Mouse (Mus musculus): ENCODE measurements around the gene Ezh1.

Gene Ezh1

DNA sequence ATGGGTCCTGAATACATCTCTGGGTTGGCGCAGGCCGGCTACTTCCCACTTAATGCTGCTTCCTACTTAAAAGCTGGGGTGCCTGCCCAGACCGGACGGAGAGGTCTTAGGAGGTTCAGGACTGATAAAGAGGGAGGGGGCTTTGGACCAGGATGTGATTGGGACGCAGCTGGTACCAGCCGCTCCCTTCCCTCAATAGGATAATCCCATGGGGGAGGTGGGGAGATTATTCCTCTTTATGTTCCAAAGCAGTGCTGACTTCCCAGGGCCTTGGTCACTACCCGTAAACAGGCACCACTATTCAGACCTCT lies 20.4 kb upstream of the Ezh1 start:
- no peak for DNase-seq (ENCODE audit: low read depth, low spot score)

GRCm38 (mm10) chr11:101245855-101246701 lies 19.8 kb upstream of the Ezh1 start, which contains the start of gene Ramp2:
TSS of gene Ramp2 (plus strand) at chr11:101246028.
- no peak for DNase-seq (ENCODE audit: low read depth, low spot score)

GRCm38 (mm10) chr11:101245071-101245470 lies 18.8 kb upstream of the Ezh1 start:
- no peak for DNase-seq (ENCODE audit: low read depth, low spot score)

DNA sequence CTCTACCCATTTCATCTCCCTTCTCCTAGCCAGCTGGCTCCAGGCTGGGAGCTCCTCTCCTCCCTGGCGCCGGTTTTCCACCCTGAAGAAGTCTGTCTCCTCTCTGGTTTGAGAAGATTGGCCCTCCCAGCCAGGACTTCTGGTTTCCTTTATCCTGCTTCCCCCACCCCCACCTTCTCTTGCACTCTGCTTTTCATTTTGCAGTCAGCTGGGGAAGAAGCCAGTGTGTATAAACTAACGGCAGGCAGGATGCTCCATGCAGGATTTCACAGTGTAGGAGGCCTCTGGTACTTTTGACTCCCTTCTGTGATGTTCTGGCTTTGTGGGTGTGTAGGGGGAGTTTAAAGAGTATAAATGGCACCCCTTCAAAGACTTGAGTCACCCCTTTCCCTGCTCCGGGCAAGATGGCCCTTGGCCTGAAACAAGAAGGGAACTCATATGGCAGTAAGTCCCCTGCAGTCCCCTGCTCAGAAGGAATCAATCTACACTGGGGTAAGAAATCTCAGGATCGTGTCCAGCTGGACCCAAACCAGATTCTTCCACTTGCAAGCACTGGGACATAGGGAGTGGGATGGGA lies 11.9 kb upstream of the Ezh1 start:
- no peak for DNase-seq (ENCODE audit: low read depth, low spot score)

GRCm38 (mm10) chr11:101236782-101237181 lies 10.5 kb upstream of the Ezh1 start:
- DNase-seq (ENCODE audit: low read depth, low spot score) = no peak

DNA sequence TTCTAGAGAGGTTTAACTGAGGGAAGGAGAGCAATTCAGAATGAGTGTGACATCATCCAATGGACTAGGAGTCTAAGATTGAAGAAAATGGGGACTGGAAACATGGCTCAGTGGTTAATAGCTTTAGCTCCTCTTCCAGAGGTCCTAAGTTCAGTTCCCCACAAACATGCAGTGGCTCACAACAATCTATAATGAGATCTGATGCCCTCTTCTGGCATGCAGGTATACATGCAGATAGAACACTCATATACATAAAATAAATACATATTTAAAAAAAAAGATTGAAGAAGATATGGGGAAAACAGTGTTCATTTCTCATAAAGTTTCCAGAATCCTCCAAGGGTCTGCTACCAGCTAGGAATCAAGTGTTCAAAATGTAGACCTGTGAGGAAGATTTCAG lies 9.2 kb upstream of the Ezh1 start:
- DNase-seq (ENCODE audit: low read depth, low spot score) = no peak

GRCm38 (mm10) chr11:101234124-101234523 lies 7.9 kb upstream of the Ezh1 start:
- DNase-seq (ENCODE audit: low read depth, low spot score) = no peak

GRCm38 (mm10) chr11:101233240-101233639 lies 7.0 kb upstream of the Ezh1 start:
- no peak for DNase-seq (ENCODE audit: low read depth, low spot score)

DNA sequence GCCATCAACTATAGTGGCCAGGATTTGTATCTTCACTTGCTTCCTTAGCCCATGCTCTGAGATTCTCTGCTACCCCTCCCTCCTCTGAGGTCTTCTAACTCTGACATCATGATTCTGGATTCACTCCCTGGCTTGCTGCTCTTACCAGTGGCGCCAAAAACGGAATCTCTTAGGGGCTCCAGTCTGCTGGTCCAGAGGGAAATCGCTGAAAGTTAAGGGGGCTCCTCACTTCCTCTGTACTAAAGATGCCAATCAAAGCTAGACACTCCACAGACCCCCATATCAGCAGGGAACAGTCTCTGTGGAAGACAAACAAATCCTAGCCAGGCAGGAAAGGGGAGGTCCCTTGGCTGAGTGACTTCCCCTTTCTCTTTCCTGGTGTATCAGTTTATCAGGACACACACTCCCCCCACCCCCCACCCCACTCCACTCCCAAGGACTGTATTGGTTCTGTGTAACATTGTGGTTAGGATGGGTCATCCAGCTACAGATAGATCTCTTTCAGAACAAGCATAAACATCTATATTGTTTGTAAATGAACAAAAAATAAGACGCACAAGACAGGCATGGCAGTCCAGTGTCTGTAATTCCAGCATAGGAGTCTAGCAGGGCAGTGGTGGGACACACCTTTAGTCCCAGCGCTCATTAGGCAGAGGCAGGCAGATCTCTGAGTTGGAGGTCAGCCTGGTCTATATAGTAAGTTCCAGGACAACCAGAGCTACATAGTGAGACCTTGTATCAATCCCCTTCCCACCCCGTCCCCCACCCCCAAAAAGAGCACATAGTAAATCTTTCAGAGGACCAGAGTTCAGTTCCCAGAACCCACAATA lies 6.0 kb upstream of the Ezh1 start:
- no peak for DNase-seq (ENCODE audit: low read depth, low spot score)

DNA sequence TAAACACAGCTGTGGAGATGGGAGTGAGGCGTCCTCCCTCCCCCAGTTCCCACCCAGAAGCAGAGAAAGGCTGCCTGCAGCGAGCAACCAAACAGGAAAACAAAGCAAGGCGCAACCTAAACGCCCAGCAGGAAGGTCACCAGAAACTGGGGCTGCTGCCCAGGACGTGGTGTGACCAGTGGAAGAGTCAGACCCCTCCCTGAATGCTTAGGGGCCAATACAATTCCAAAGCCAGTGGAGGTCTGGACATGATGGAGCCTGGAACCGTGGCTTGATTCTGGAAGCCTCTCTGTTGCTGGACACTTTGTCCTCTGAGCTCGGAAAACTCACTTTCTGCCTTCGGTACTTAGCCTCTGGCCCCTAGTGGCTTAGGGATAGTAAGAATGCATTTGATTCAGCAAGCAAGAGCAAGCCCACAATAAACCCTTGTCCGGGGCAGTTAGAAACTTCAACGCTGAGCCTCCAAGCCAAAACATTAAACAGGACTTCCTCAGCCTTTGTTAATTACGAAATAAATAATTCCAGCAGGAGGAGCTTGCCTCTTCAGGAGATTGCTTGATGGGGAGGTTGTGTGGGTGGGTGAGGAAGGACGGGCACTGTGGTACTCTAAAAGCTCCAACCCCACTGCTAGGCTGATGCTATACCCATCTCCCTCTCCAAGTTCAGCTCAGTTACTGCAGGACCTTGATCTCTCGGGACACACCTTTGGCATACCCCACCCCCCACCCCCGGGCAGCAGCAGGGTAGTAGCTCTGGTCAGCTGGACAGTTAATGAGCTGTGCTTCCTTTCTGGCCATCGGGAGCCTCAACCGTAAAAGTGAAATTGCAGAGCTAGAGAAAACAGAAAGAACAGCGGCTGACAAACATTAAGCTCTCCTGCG lies 5.0 kb upstream of the Ezh1 start:
- no peak for DNase-seq (ENCODE audit: low read depth, low spot score)

DNA sequence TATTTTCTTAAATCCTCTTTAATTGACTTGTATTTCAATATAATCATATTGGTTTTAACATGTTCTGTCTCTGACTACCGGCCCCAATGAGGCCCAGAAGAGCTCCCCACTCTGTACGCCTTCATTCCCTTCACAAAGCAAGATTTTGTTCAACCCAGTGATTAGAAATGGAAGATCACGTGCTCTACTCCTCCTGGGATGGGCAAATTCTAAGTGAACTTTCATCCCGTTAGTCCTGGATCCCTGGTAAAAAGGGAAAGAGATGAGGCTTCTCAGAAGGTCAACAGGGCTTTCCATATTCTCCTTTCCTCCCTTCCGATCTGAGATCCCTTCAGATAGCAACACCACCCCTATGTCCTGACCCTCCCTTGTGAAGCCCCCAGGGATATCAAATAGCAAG lies 4.3 kb upstream of the Ezh1 start:
- no peak for DNase-seq (ENCODE audit: low read depth, low spot score)

DNA sequence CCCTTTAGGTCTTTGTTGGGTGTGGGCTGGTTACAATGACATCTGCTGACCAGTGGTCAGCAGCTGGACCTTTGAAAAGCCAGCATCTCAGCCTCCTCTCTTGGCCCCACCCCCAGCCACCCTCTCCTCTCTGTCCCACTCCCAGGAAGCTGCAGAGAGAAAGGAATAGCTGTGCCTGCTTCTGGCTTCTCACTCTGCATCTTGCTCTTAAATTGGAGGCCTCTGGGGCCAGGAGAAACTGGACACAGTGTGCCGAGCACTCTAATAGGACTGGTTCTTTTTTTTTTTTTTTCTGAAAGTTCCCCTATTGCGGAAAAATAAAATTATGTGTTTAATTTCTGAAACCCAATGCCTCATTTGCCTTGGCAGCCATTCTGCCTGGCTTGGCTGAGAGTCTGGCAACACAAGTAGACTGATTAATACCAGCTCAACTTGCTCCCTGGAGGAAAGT lies 3.8 kb upstream of the Ezh1 start:
- no peak for DNase-seq (ENCODE audit: low read depth, low spot score)

GRCm38 (mm10) chr11:101229361-101229900 lies 3.2 kb upstream of the Ezh1 start:
- DNase-seq (ENCODE audit: low read depth, low spot score) = no peak

- no peak for DNase-seq (ENCODE audit: low read depth, low spot score)
Observed at GRCm38 (mm10) chr11:101225331-101226064, 765 bp downstream of the Ezh1 start.

- no peak for DNase-seq (ENCODE audit: low read depth, low spot score)
Observed at GRCm38 (mm10) chr11:101224337-101224736, 1.9 kb downstream of the Ezh1 start.

- DNase-seq (ENCODE audit: low read depth, low spot score) = no peak
Observed at GRCm38 (mm10) chr11:101221306-101221986, 4.8 kb downstream of the Ezh1 start.

- DNase-seq (ENCODE audit: low read depth, low spot score) = no peak
Observed at GRCm38 (mm10) chr11:101220853-101221252, 5.4 kb downstream of the Ezh1 start.

- no peak for DNase-seq (ENCODE audit: low read depth, low spot score)
Observed at GRCm38 (mm10) chr11:101218436-101219055, 7.7 kb downstream of the Ezh1 start.

DNA sequence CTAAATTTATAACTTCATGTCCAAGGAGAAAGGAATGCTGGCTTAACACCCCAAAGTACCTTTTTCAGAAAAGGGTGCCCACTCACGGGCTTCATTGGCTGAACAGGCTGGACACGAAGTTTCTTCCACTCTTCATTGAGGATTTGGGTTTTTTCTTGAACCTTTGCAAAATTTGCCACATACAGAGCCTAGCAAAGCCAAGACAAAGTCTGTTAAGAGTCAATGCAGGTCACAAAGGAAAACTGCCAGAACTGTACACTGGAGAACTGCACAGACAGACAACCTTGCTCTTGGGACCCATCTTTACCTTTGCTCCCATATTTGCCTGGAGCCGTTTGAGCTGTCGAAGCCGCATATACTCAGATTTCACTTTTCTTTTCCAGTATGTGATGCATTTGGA lies 9.3 kb downstream of the Ezh1 start:
- no peak for DNase-seq (ENCODE audit: low read depth, low spot score)
